Mouse (Mus musculus) adrenal gland, adult 18-20 months (tissue): ENCODE results near the gene Mrpl58. TPM values are rescaled to one million over a fixed set of nuclear protein-coding genes. Genes with fewer than 3 reads are reported as not detected.

Experiments
- DNase-seq, 2 experiments: peaks; one replicate each; pipeline ENCODE4 v3.0.0; 2021 to 2022; ENCODE audit warnings: low spot score in 2 of 2
- long read RNA-seq, 2 experiments: library from polyadenylated mRNA; stranded (forward); transcript quantifications; one replicate each; pipeline ENCODE4 v2.0.0; 2021
- total RNA-seq, 2 experiments: library from RNA; stranded (reverse); gene quantifications; 1 replicate in 1 of 2; 2 replicates in 1 of 2; pipeline ENCODE4 v1.2.3; 2021

Mrpl58 gene
- 100 to 1,000 TPM; 133 to 137 TPM for total RNA-seq
- long read RNA-seq, experiment 1, transcript Mrpl58-209 (6 exons, 2,596 nt), result major isoform, 16 of 20 reads
- long read RNA-seq, experiment 1, partial matches to known transcripts, result 0 of 20 reads
- long read RNA-seq, experiment 1, other reads (novel, unspliced or antisense), result 2 of 20 reads
- long read RNA-seq, experiment 2, transcript Mrpl58-202 (6 exons, 749 nt), result minor isoform, 18 of 125 reads
- long read RNA-seq, experiment 2, transcript Mrpl58-209 (6 exons, 2,596 nt), result major isoform, 102 of 125 reads
- long read RNA-seq, experiment 2, partial matches to known transcripts, result 0 of 125 reads
- long read RNA-seq, experiment 2, other reads (novel, unspliced or antisense), result 5 of 125 reads

- DNase-seq, result peak; percentile 84 to 85
Measured at GRCm38 (mm10) chr11:115403338-115404124, at the start of gene Mrpl58. TSS of gene Mrpl58 (plus strand) at chr11:115403752.

GRCm38 (mm10) chr11:115354183-115354582 is 49.4 kb upstream of the Mrpl58 start:
- peak; percentile 71 to 77 for DNase-seq

- peak; percentile 70 to 72 for DNase-seq
Measured at GRCm38 (mm10) chr11:115358468-115358867, 45.1 kb upstream of the Mrpl58 start.

- DNase-seq, result no peak
Measured at GRCm38 (mm10) chr11:115359293-115359692, 44.3 kb upstream of the Mrpl58 start.

- DNase-seq, result no peak
Measured at GRCm38 (mm10) chr11:115359726-115360125, 43.8 kb upstream of the Mrpl58 start.

- DNase-seq, result no peak
Measured at GRCm38 (mm10) chr11:115364136-115364535, 39.4 kb upstream of the Mrpl58 start.

GRCm38 (mm10) chr11:115366039-115366705 is 37.4 kb upstream of the Mrpl58 start:
- no peak for DNase-seq

GRCm38 (mm10) chr11:115366706-115367394 is 36.7 kb upstream of the Mrpl58 start:
- peak in 1 of 2 experiments; percentile 30 for DNase-seq

GRCm38 (mm10) chr11:115367395-115367944 is 36.1 kb upstream of the Mrpl58 start, which contains the start of gene Hid1:
TSS of gene Hid1 (minus strand) at chr11:115367756.
- peak; percentile 89 for DNase-seq

- no peak for DNase-seq
Measured at GRCm38 (mm10) chr11:115370368-115370767, 33.2 kb upstream of the Mrpl58 start.

- no peak for DNase-seq
Measured at GRCm38 (mm10) chr11:115371354-115371753, 32.2 kb upstream of the Mrpl58 start.

- no peak for DNase-seq
Measured at GRCm38 (mm10) chr11:115372015-115372414, 31.5 kb upstream of the Mrpl58 start.

GRCm38 (mm10) chr11:115372737-115373136 is 30.8 kb upstream of the Mrpl58 start:
- DNase-seq, result no peak

GRCm38 (mm10) chr11:115373805-115374694 is 29.5 kb upstream of the Mrpl58 start:
- DNase-seq, result peak; percentile 63 to 68

GRCm38 (mm10) chr11:115374695-115375425 is 28.7 kb upstream of the Mrpl58 start:
- DNase-seq, result peak in 1 of 2 experiments; percentile 62

GRCm38 (mm10) chr11:115376722-115377121 is 26.8 kb upstream of the Mrpl58 start:
- DNase-seq, result no peak

GRCm38 (mm10) chr11:115377254-115377653 is 26.3 kb upstream of the Mrpl58 start:
- DNase-seq, result no peak

GRCm38 (mm10) chr11:115377854-115378253 is 25.7 kb upstream of the Mrpl58 start:
- no peak for DNase-seq

- DNase-seq, result no peak
Measured at GRCm38 (mm10) chr11:115381276-115381675, 22.3 kb upstream of the Mrpl58 start.
